Mouse (Mus musculus) spleen, postnatal 4 days (tissue): ENCODE measurements around the gene Sar1a.

Experiments
- DNase-seq, 2 experiments: peaks; one replicate each; pipeline ENCODE4 v3.0.0; 2022; ENCODE audit warnings: low spot score in 2 of 2

The Sar1a gene

GRCm38 (mm10) chr10:61679545-61679944, 554 bp upstream of the Sar1a start:
- DNase-seq: no peak

DNA sequence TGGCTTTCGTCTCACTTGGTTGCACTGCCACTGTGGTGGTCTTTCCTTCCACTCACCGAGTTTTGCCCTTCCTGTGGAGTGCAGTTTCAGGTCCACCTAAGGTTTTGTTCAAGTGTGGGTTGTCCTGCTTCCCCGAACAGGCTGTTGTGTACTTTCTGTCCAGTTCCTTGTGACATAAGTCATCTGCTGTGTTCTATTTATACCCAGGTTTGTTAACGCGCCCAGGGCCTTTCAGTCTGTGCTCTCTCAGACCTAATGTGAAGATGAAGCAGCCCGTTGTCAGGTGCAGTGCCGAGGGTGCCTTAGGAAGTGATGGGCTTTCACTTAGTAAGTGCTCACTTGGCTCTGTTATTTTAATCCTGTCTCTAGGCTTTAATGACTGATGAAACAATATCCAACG, 9.3 kb downstream of the Sar1a start:
- no peak for DNase-seq

GRCm38 (mm10) chr10:61693563-61693962, 13.5 kb downstream of the Sar1a start:
- DNase-seq: no peak

- DNase-seq: peak; percentile 92 to 95
Observed at GRCm38 (mm10) chr10:61694870-61695670, 15.0 kb downstream of the Sar1a start, which contains the start of gene Tysnd1. TSS of gene Tysnd1 (plus strand) at chr10:61695514.

GRCm38 (mm10) chr10:61695703-61696559, 15.8 kb downstream of the Sar1a start:
- DNase-seq: peak; percentile 37 to 80

DNA sequence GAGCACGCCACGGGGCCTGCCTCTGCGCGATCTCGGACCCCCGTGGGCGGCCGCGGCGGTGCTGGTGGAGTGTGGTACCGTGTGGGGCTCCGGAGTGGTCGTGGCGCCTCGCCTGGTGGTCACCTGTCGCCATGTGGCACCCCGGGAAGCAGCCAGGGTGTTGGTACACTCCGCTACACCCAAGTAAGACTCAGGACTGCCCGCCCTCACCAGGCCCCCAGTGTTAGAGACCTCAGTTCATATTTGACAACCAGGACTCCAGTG, 16.4 kb downstream of the Sar1a start:
- DNase-seq: peak in 1 of 2 experiments; percentile 70

DNA sequence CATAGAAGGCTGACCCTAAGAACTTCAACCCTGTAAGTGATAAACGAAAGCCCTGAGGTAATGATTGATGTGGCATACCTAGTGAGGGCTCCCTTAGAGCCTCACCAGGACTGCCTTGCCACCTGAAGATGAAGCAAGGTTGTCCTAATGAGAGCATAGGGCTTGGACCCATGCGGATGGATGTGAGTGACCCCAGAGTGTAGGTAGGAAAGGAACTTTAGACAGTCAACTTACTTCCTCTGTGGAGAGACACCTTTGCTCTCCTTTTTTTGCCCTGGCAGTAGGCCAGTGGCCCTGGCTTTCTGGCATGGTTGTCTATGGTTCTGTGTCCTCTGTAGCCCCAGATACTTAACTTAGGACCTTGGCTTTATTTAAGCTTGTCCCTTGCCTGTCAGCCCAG, 16.9 kb downstream of the Sar1a start:
- DNase-seq: no peak

DNA sequence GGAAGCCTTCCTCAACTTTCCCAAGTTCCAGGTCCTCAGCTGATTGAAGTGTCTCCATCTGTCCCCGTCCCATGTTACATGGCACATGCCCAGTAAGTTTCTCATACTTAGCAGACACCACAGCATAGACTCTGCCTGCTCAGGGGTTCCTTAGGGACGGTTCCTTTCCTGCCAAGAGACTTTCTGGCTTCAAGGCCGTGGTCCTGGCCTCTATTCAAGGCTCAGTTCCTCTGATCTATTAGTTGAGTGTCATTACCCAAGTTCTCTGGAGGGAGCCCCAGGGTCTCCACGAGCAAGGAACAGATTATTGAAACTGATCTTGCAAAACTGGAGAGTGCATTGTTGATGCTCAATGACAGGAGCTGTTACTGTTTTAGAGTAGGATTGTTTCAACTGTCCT, 24.6 kb downstream of the Sar1a start:
- no peak for DNase-seq

DNA sequence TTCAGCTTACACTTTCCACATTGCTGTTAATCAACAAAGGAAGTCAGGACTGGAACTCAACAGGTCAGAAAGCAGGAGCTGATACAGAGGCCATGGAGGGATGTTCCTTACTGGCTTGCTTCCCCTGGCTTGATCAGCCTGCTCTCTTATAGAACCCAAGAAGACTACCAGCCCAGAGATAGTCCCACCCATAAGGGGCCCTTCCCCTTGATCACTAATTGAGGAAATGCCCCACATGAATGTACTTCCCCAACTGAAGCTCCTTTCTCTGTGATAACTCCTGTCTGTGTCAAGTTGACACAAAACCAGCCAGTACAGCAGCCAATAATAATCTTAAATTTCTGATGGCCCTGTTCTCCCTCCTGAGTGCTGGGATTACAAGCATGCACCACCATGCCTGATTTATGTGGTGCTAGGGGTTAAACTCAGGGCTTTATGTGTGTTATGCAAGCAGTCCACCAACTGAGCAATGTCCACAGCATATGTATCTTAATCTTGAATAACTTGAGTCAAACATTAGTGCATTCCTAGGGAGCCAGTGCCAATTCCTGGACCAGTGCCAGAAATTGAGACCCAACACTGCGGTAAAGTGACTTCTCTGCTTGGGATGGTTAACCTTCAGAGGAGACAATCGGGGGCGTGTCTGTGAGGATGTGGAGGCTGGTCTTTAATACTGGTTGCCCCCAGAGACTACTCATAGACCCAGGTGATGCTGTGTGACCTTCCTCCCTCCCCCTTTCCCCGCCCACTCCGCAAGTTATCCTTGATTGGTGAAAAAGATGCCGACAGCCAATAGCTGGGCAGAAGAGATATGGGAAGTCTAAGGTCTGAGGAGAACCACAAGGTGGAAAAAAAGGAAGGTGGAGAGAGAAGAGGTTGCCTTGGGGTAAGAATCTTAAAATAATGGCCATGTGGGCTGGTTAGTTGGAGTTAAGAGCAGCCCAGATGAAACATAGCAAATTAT, 26.6 kb downstream of the Sar1a start:
- no peak for DNase-seq

DNA sequence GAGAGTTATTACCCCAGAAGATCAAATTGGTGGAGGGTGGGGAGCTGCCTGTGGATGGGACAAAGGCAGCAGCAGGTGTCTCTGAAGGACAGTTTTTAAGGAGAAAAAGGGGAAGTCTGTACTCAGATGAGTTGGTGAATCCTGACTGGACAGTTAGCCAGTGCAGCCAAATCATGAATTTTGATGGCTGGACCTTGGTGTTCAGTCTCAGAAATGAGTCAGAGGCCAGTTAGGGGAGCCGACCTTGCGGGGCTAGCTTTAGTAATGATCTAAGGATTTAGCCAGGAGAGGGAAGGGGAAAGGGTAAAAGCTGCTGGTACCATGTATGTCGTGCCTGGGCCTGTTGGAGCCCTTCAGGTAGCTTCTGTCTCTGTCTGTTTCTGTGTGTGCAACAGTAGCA, 33.5 kb downstream of the Sar1a start:
- DNase-seq: no peak

GRCm38 (mm10) chr10:61714146-61714545, 34.0 kb downstream of the Sar1a start:
- no peak for DNase-seq

- peak; percentile 59 to 81 for DNase-seq
Observed at GRCm38 (mm10) chr10:61714771-61715461, 34.8 kb downstream of the Sar1a start, which contains the start of gene Aifm2. TSS of gene Aifm2 (plus strand) at chr10:61715263.

- no peak for DNase-seq
Observed at GRCm38 (mm10) chr10:61715462-61715837, 35.4 kb downstream of the Sar1a start.

GRCm38 (mm10) chr10:61715996-61716864, 36.1 kb downstream of the Sar1a start:
- no peak for DNase-seq

GRCm38 (mm10) chr10:61717406-61718296, 37.6 kb downstream of the Sar1a start:
- DNase-seq: no peak

- no peak for DNase-seq
Observed at GRCm38 (mm10) chr10:61720331-61720730, 40.2 kb downstream of the Sar1a start.

DNA sequence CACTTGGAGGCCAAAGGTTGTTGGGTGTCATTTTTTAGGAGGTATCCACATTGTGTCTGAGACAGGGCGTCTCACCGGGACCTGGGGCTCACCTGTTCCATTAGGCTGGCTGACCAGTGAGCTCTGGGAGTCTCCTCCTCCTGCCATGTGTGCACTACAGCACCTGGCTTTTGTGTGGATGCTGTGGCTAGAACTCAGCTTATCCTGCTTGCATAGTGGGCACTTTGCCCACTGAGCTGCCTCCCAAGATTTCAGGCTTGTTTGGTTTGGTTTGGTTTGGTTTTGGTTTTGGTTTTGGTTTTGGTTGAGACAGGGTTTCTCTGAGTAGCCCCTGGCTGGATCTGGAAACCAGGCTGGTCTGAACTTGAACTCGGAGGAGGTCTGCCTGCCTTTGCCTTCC, 42.1 kb downstream of the Sar1a start:
- DNase-seq: no peak

DNA sequence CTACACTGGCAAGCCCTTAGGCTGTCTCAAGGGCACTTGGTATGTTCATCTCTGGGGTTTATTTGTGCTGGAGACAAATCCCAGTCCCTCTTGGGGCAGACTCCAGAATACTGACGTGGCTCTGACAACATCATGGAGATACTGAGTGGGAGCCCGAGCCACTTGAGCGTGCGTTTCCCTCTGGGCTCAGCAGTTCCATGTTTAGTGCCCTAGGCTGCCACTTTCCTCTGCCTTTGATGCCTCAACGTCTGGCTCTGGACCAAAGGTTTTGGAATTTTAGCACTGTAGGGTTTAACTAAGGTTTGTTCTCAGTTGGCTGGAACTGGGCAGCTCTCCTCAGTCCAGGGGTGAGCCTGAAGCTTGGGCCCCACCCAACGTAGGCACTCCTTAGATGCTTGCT, 43.2 kb downstream of the Sar1a start:
- DNase-seq: no peak

DNA sequence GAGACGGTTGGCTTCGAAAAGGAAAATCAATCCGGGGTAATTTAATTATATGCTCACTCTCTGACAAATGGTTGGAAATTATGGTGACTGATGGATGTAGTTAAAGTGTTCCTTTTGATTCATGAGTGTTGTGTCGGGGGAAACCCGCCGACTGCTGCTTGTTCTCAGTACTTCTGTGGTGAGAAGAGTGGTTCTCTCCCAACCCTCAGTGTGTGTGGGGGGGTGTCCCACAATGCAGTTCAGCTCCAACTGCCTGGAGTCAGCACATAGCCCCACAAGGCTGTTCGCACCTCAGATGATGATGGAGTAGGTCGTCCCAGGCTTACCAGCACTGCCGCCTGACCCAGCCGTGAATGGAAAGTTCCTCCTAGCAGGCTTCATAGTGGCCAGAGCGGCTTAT, 49.1 kb downstream of the Sar1a start:
- DNase-seq: no peak
